Mouse (Mus musculus) midbrain, embryonic 11.5 days (tissue): ENCODE results near the gene Svs2. TPM values are rescaled to one million over a fixed set of nuclear protein-coding genes. Genes with fewer than 3 reads are reported as not detected.

Experiments
- polyA plus RNA-seq: library from polyadenylated mRNA; unstranded; fragments of >200 nt; fragmentation: Nextera tagmentation; extraction: Ambion mirVana; gene quantifications from 2 replicates; pipeline ENCODE4 v1.2.1, GENCODE M21; 2014

Svs2 gene
- polyA plus RNA-seq, 1 experiment from 2014 or later: not detected

Other genes with a start within 250 kb of the Svs2 start
- 352 and 354 TPM in 2 replicates for gene Ywhab, start 243.5 kb downstream of the Svs2 start, polyA plus RNA-seq
- gene Pabpc1l, start 213.0 kb downstream of the Svs2 start, polyA plus RNA-seq: 0.51 and 1.1 TPM in 2 replicates
- gene Stk4, start 168.1 kb downstream of the Svs2 start, polyA plus RNA-seq: 33.2 and 36.7 TPM in 2 replicates
- gene Tomm34, start 167.3 kb downstream of the Svs2 start, polyA plus RNA-seq: 48.2 and 50.0 TPM in 2 replicates
- 0.07 TPM in 1 of 2 replicates, not detected in the other for gene Kcns1, start 67.4 kb downstream of the Svs2 start, polyA plus RNA-seq
- gene Wfdc5, start 55.7 kb downstream of the Svs2 start, polyA plus RNA-seq: not detected in 2 replicates
- not detected in 2 replicates for gene Wfdc12, start 47.9 kb downstream of the Svs2 start, polyA plus RNA-seq
- not detected in 2 replicates for gene Wfdc15a, start 38.3 kb downstream of the Svs2 start, polyA plus RNA-seq
- not detected in 2 replicates for gene Wfdc15b, start 16.8 kb downstream of the Svs2 start, polyA plus RNA-seq
- gene Svs3b, start 18.2 kb upstream of the Svs2 start, polyA plus RNA-seq: not detected in 2 replicates
- not detected in 2 replicates for gene Svs4, start 40.0 kb upstream of the Svs2 start, polyA plus RNA-seq
- gene Svs3a, start 50.8 kb upstream of the Svs2 start, polyA plus RNA-seq: not detected in 2 replicates
- not detected in 2 replicates for gene Svs6, start 78.3 kb upstream of the Svs2 start, polyA plus RNA-seq
- not detected in 2 replicates for gene Svs5, start 94.3 kb upstream of the Svs2 start, polyA plus RNA-seq
- gene Slpi, start 150.6 kb upstream of the Svs2 start, polyA plus RNA-seq: 0.37 and 0.52 TPM in 2 replicates
- gene Rbpjl, start 164.7 kb upstream of the Svs2 start, polyA plus RNA-seq: not detected in 2 replicates
- gene Matn4, start 166.7 kb upstream of the Svs2 start, polyA plus RNA-seq: 0.10 and 0.23 TPM in 2 replicates
- gene Sdc4, start 205.4 kb upstream of the Svs2 start, polyA plus RNA-seq: 9.7 and 9.9 TPM in 2 replicates
- gene Sys1, start 218.5 kb upstream of the Svs2 start, polyA plus RNA-seq: 62.0 and 63.6 TPM in 2 replicates
- 4.7 and 5.0 TPM in 2 replicates for gene Gm20458, start 222.5 kb upstream of the Svs2 start, polyA plus RNA-seq
- gene Trp53tg5, start 235.3 kb upstream of the Svs2 start, polyA plus RNA-seq: not detected in 2 replicates
- 3.1 and 3.4 TPM in 2 replicates for gene Dbndd2, start 247.6 kb upstream of the Svs2 start, polyA plus RNA-seq